Mouse (Mus musculus) stomach, postnatal 0 days (tissue): ENCODE results near the gene Glp2r. TPM values are rescaled to one million over a fixed set of nuclear protein-coding genes. Genes with fewer than 3 reads are reported as not detected.

Experiments used
- ATAC-seq: fragments of 200-750 bp; cut with Nextera tagmentation; 2 replicates; pipeline ENCODE4 v1.8.0; 2017; ENCODE audit not compliant: low FRiP score, low TSS enrichment
- DNase-seq: peaks from one replicate; pipeline ENCODE4 v3.0.0-alpha.2; 2016; ENCODE audit warnings: low spot score
- H3K27ac ChIP-seq: fragments of 300-500 bp; sonication (generic); replicated peaks from 2 replicates; pipeline ENCODE4 v1.5.1; 2014; ENCODE audit warnings: mild to moderate bottlenecking, control low read depth
- H3K27me3 ChIP-seq: fragments of 300-500 bp; sonication (generic); 2 replicates; pipeline ENCODE4 v1.6.1; 2014; ENCODE audit warnings: low read length; ENCODE audit not compliant: control insufficient read depth, insufficient read depth
- H3K36me3 ChIP-seq: fragments of 300-500 bp; sonication (generic); 2 replicates; pipeline ENCODE4 v1.6.1; 2014; ENCODE audit warnings: low read length, mixed read lengths; ENCODE audit not compliant: control insufficient read depth, insufficient read depth
- H3K4me1 ChIP-seq: fragments of 300-500 bp; sonication (generic); replicated peaks from 2 replicates; pipeline ENCODE4 v1.6.1; 2014; ENCODE audit warnings: antibody characterized with exemption; ENCODE audit not compliant: control insufficient read depth, insufficient read depth
- H3K4me2 ChIP-seq: fragments of 300-500 bp; sonication (generic); replicated peaks from 2 replicates; pipeline ENCODE4 v1.6.1; 2014; ENCODE audit warnings: low read depth, mild to moderate bottlenecking, control low read depth, moderate library complexity
- H3K4me3 ChIP-seq: fragments of 300-500 bp; sonication (generic); 2 replicates; pipeline ENCODE4 v1.5.1; 2014; ENCODE audit warnings: low read depth, low read length, control low read depth
- H3K9ac ChIP-seq: fragments of 300-500 bp; sonication (generic); 2 replicates; pipeline ENCODE4 v1.6.1; 2014; ENCODE audit warnings: mild to moderate bottlenecking, low read length, control low read depth, mixed read lengths
- H3K9me3 ChIP-seq: fragments of 300-500 bp; sonication (generic); 2 replicates; pipeline ENCODE4 v1.6.1; 2016; ENCODE audit warnings: low read length; ENCODE audit not compliant: control insufficient read depth
- CTCF ChIP-seq: IDR thresholded peaks from 2 replicates; pipeline ENCODE4 v1.5.1; 2016; ENCODE audit warnings: antibody characterized with exemption, low read depth, mild to moderate bottlenecking, moderate library complexity
- EP300 ChIP-seq: optimal IDR thresholded peaks from 2 replicates; pipeline ENCODE3; 2016; ENCODE audit warnings: antibody characterized with exemption
- WGBS: fragments of 180-500 bp; shearing (Covaris S2); extraction: QIAGEN DNeasy Blood & Tissue Kit; methylation state at CpG from one replicate; pipeline ENCODE4 v1.1.7; 2014; 5-methylcytosine and 5-hydroxymethylcytosine counted together
- polyA plus RNA-seq: library from polyadenylated mRNA; unstranded; fragments of >200 nt; fragmentation: Nextera tagmentation; extraction: Ambion mirVana; gene quantifications from 2 replicates; pipeline ENCODE4 v1.2.1, GENCODE M21; 2015

Gene Glp2r
- polyA plus RNA-seq, 1 experiment from 2014 or later = 0.50 TPM

- DNase-seq (no peak), ATAC-seq (no peak)
- Histone ChIP-seq H3K4me1 (no peaks in the 10 kb centered on the region), H3K36me3 (no peaks in the 10 kb centered on the region), H3K9ac (no peak overlapping the region), H3K27me3 (no peaks in the 10 kb centered on the region), H3K27ac (no peak overlapping the region), H3K4me2 (no peak overlapping the region), H3K9me3 (no peaks in the 10 kb centered on the region), H3K4me3 (no peak overlapping the region)
- no peak for TF ChIP-seq EP300
- TF ChIP-seq CTCF = peak; percentile 46
- WGBS = 57% methylated on average over 10 of the region's 10 CpGs
Measured at GRCm38 (mm10) chr11:67649971-67650707, 120.8 kb downstream of the Glp2r start.

- ATAC-seq = no peak
- no peaks in the 10 kb centered on the region for H3K27me3 ChIP-seq
- H3K9ac ChIP-seq = no peak overlapping the region
- H3K9me3 ChIP-seq = no peaks in the 10 kb centered on the region
- 72% methylated on average over 11 of the region's 11 CpGs for WGBS
- H3K27ac ChIP-seq = no peak overlapping the region
- no peaks in the 10 kb centered on the region for H3K4me1 ChIP-seq
- H3K4me3 ChIP-seq = no peak overlapping the region
- H3K4me2 ChIP-seq = no peak overlapping the region
- no peak for DNase-seq
- TF ChIP-seq EP300 (no peak), CTCF (no peak)
- H3K36me3 ChIP-seq = no peaks in the 10 kb centered on the region
Measured at GRCm38 (mm10) chr11:67648651-67649407, 122.1 kb downstream of the Glp2r start.

- TF ChIP-seq EP300 (no peak), CTCF (peak; percentile 97)
- ATAC-seq = peak; percentile 73
- no peak overlapping the region for H3K4me3 ChIP-seq
Measured at GRCm38 (mm10) chr11:67647745-67648144, 123.2 kb downstream of the Glp2r start.

GRCm38 (mm10) chr11:67644632-67645149 is 126.3 kb downstream of the Glp2r start:
- DNase-seq = no peak
- no peak overlapping the region for H3K4me3 ChIP-seq
- TF ChIP-seq EP300 = no peak
- TF ChIP-seq CTCF = no peak
- no peaks in the 10 kb centered on the region for H3K9me3 ChIP-seq
- H3K4me2 ChIP-seq = no peak overlapping the region
- H3K27me3 ChIP-seq = no peaks in the 10 kb centered on the region
- H3K4me1 ChIP-seq = no peaks in the 10 kb centered on the region
- no peak for ATAC-seq
- H3K9ac ChIP-seq = no peak overlapping the region
- H3K36me3 ChIP-seq = no peaks in the 10 kb centered on the region
- WGBS = 74% methylated on average over 6 of the region's 6 CpGs
- no peak overlapping the region for H3K27ac ChIP-seq

More at GRCm38 (mm10) chr11:67647745-67648144, 123.2 kb downstream of the Glp2r start:
- WGBS = 23% methylated on average over 5 of the region's 5 CpGs
- Histone ChIP-seq H3K4me2 (no peak overlapping the region), H3K4me1 (no peaks in the 10 kb centered on the region), H3K9me3 (no peaks in the 10 kb centered on the region), H3K27me3 (no peaks in the 10 kb centered on the region), H3K9ac (no peak overlapping the region), H3K27ac (no peak overlapping the region), H3K36me3 (no peaks in the 10 kb centered on the region)
- peak; percentile 86 for DNase-seq

- Histone ChIP-seq H3K4me2 (no peak overlapping the region), H3K4me1 (no peaks in the 10 kb centered on the region), H3K4me3 (no peak overlapping the region), H3K36me3 (no peaks in the 10 kb centered on the region), H3K27me3 (no peaks in the 10 kb centered on the region), H3K9ac (no peak overlapping the region), H3K27ac (no peak overlapping the region), H3K9me3 (no peaks in the 10 kb centered on the region)
- 73% methylated on average over 3 of the region's 3 CpGs for WGBS
- TF ChIP-seq EP300 (no peak), CTCF (no peak)
- ATAC-seq (no peak), DNase-seq (no peak)
Measured at GRCm38 (mm10) chr11:67643465-67643864, 127.5 kb downstream of the Glp2r start.

GRCm38 (mm10) chr11:67642835-67643234 is 128.1 kb downstream of the Glp2r start:
- Histone ChIP-seq H3K4me3 (no peak overlapping the region), H3K27me3 (no peaks in the 10 kb centered on the region), H3K9me3 (no peaks in the 10 kb centered on the region), H3K27ac (no peak overlapping the region), H3K9ac (no peak overlapping the region), H3K4me1 (no peaks in the 10 kb centered on the region), H3K36me3 (no peaks in the 10 kb centered on the region), H3K4me2 (no peak overlapping the region)
- ATAC-seq (no peak), DNase-seq (no peak)
- TF ChIP-seq EP300 = no peak
- no peak for TF ChIP-seq CTCF
- WGBS = 81% methylated on average over 5 of the region's 5 CpGs
